Mouse (Mus musculus): ENCODE measurements at regions not wholly inside any gene's neighbourhood (a gene's known extent, or its start where the extent isn't known, plus 50 kb on each side); places are given as distances from the start of the nearest gene placed in this dataset.

DNA sequence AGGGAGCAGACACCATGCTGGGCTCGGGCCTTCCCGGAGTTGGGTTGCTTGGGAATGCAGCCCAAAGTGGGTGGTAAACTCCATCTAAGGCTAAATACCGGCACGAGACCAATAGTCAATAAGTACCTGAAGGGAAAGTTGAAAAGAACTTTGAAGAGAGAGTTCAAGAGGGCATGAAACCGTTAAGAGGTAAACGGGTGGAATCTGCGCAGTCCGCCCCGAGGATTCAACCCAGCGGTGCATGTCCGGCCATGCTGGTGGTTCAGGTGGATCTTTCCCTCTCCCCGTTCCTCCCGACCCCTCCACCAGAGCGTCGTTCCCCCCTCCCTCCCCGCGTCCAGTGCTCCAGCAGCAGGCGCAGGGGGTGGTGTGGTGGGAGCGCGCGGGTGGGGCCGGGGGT, 179.1 kb upstream of the Arhgef26 start:
- peak; percentile 4 to 9 for DNase-seq (ENCODE audit: low spot score in 2 of 2)

DNA sequence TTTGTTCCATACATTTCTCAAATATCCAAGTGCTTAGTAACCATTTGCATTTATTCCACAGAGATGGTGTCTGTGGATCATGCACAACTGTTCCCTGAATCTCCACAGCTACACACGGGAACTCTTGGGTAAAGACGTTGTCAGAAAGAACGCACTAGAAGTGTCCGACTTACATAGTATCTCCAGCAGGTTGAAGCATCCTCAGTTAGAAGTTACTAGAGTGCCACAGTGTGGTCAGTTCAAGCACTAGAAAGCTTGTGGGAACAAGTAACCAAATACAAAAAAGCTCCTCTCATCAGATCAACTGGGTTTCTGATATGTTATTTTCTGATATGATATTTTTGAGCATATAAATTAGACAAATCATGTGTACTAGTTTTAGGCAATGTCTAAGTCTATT, 167.5 kb upstream of the Arhgef26 start:
- no peak for DNase-seq (ENCODE audit: low spot score in 2 of 2)

DNA sequence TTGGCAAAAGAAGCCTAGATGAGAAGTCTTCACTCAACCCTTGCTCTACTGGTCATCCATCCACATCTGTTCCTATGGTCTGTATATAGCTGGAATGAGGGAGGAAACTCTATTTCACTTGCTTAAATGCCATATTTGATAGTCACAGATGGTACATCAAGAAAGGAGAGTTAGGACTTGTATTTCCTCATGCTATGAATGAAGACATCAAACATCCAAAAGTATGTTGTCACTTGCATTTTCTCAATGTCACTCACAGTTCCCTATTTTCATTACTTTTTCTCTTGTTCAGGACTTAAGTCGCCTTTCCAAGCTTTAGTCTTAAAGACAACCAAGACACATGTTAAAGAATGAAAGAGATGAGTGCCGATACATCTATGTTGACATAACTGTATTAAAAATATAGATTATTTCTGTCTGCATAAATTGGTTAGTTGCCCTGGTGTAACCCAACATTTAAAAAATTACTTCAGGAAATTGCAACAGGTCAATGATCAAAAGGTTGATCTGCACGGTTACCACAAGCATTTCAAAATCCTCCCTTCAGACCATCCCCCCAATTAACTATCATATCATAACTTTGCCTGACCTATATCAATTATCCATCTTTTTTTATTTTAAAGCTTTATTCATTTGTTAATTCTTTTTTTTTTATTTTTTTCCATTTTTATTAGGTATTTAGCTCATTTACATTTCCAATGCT, 150.2 kb upstream of the Arhgef26 start:
- no peak for DNase-seq (ENCODE audit: low spot score in 2 of 2)

DNA sequence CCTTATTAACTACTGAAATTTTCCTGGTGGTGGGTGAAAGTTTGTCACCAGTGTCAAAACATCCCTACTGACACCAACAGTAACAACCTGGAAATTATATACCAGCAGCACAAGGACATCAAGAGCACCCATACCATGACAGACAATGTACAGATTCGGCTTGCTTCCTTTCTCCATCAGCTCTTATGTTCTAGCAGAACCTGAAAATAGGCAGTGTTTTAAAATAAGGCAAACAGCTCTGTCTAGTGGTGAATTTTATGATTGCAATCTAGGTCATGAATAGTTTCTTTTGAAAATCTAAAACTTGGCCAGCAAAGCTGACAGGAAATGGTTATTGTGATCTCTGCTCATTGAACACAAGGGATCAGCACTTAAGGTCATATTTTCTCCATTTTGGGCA, 145.7 kb upstream of the Arhgef26 start:
- no peak for DNase-seq (ENCODE audit: low spot score in 2 of 2)

DNA sequence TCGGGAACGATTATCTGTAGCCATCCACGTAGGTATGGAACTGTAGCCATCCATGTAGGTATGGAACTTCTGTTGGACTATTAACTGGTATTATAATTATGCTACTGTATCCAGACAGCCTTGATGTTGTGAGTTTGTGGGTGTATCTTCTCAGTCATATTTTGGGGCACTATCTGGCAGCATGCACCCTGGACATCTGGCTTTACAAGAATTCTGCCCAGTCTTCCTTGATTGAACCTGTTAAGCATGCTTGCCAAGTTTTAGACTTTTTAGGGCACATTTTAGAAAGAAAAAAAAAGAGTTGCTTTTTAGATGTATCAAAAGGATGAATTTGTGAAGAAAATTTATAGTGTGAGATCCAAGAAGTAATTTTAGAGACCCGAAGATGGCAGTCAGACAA, 143.7 kb upstream of the Arhgef26 start:
- no peak for DNase-seq (ENCODE audit: low spot score in 2 of 2)

DNA sequence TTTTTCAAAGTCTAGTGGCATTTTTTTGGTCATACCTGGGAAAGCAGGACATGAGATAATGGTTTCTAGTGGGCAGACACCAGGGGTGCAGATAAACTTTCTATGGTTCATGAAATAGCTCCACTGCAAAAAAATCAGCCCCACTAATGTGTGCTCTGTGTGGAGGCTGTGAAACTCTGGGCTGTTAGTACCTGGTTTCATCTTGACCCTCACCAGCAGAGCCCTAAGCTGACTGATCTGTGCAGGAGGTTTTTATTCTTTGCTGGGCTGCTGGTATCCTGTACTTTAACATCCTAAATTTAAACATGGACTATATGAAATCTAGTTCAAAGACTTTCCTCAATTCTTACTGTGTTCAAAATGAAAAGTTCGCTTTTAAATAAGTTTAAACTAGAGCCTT, 141.5 kb upstream of the Arhgef26 start:
- no peak for DNase-seq (ENCODE audit: low spot score in 2 of 2)

DNA sequence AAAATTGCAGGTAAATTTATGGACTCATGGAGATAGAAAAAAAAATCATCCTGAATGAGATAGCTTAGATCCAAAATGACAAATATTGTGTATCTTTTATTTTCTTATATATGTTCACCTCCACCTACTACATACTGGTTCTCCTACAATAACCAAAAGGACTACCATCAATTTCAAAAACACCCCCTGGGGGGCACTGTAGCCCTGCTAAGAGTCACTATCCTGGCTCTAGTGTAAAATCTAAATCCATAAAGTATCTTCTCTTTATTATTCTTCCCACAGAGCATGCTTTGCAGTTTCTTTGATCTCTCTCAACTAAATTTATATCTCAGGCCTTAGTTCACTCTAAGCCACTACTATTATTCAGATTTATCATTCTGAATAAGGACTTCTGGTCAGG, 122.3 kb upstream of the Arhgef26 start:
- no peak for DNase-seq (ENCODE audit: low spot score in 2 of 2)

DNA sequence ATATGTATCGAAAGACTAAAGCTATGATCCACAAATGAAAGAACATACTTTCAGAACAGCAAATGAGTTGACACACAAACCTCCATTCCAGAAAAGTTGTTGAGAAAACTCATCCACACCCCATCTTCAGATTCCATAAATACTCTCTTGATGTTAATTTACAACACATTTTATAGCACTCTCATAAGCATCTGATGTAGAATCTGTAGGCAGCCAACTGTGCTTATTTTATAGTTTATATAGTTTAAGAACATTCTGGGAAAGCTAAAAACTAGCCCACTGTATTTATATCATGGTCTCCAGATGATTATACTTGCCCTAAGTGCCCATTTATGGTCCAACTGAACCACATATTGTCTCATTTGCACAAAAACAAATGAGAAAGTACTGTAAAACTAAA, 120.8 kb upstream of the Arhgef26 start:
- no peak for DNase-seq (ENCODE audit: low spot score in 2 of 2)

DNA sequence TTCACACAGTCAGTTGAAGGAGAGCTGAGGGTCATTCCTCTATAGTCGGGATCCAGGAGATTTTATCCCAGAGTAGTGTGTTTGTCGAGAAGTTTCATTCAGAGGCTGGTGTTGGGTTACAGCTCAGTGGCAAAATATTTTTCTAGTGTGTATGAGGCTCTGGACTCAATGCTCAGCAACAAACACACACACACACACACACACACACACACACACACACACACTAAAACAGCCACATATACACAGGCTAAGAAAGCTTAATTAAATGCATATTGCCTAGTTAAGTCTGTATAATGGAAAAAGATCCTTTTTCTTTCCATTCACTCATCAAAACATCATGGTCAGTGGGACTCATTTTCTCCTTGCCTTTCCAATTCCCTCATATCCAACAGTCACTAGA, 110.4 kb upstream of the Arhgef26 start:
- DNase-seq (ENCODE audit: low spot score in 2 of 2): no peak

DNA sequence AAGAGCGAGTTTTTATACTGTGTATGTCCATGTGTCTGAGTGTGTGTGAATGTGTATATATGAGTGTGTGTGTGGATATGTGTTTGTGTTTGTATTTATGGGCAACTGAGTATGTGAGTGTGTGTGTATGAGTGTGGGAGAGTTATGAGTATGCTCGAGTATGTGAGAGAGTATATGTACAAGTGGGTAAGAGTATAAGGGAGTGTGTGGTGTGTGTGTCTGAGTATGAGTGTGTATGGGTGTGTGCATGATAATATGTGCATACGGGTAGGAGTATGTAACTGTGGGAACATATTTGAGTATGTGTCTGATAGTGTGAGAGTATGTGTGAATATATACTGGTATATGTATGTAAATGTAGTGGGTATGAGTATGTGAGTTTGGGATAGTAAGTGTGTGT, 110.0 kb upstream of the Arhgef26 start:
- DNase-seq (ENCODE audit: low spot score in 2 of 2): no peak

DNA sequence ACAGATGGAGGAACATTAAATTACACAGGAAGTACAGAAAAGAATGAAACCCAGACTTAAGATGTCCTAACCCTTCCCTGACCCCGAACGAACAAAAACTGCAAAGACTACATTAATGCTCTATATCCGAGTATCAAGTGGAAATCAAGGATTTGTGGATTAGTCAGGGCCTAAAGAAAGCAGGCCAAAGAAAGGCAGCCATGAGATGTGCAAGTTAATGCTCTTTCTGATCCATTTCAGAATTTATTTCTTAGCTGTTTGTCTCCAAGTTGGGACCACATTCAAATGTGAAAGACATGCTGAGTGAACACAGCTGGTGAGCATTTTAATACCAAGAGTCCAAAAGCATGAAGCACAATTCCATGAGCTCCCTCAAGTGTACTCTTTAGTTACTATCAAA, 97.1 kb upstream of the Arhgef26 start:
- no peak for DNase-seq (ENCODE audit: low spot score in 2 of 2)

DNA sequence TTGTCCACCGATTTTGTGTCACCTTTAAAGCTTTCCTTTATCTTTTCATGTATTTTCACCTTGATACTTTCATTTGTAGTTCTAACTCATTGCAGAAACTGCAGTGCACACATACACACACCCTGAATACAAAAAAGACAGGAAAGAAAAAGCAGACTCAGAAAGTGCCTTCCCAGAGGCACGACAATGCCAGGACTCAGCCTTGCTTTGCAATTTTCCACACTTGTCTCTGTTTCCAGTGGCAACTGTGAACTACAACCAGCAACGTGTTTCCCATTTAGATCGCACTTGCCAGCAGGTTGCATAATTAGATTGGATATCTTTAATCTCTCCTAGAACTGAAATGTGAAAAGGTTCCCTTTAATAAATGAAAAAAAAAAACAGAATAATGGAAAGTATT, 66.4 kb upstream of the Arhgef26 start:
- no peak for DNase-seq (ENCODE audit: low spot score in 2 of 2)

DNA sequence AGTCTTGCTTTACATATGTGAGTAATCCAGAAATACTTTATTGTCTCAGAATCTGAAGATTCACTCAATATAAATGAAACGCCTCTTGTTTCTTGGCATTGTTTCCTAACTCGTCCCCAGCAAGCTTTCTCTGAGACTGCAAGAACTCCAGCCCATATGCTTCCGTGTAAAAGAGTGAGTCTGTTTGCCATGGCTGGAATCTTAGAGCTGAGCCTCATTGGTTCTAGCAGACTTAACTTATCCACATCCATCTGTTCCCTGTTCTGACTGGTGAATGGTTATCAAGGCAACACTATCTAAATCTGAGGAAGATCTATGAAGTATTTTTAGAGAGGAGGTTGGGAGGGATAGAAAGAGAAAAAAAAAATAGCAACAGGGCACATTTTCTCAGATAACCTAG, 59.9 kb upstream of the Arhgef26 start:
- no peak for DNase-seq (ENCODE audit: low spot score in 2 of 2)

DNA sequence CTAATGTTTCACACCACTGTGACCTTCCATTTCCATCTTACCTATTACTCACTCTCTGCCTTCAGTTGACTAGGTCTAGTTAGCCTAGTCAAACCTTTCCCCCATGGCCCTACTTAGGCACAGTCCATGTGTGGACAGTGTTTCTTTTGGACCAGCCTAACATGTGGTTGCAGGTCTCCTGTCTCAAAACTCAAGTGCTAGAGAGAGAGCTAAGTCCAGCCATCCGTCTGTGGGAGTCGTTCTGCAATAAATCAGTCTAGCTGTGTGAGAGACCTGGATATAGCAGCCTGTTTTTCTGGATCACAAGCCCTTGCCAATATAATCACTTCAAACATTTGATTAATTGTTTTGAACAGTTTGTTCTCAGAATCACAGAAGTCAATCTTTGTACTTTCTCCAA, 57.2 kb upstream of the Arhgef26 start:
- no peak for DNase-seq (ENCODE audit: low spot score in 2 of 2)
